Mouse (Mus musculus): ENCODE measurements at regions not wholly inside any gene's neighbourhood (a gene's known extent, or its start where the extent isn't known, plus 50 kb on each side); places are given as distances from the start of the nearest gene placed in this dataset.

DNA sequence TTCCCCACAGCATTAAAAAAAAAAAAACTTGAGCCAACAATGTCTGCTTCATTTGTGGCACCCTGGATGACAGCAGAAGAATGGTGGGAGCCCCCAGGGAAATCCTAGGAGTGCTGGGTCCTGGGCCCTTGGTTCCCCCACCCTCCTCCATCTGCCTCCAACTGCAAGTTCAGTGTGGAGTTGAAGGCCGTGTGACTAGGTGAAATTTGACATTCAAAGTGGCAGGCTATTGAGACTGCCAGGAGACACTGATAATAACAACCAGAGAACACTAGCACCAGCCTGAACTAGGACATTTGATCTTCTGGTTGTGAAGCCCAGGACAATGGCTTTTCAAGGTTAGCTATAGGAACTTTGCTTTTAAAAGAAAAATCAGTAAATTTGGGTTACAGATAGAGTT is 74.0 kb downstream of the Adamts15 start:
- DNase-seq (ENCODE audit: low read depth): no peak

GRCm38 (mm10) chr9:30845609-30846290 is 76.5 kb downstream of the Adamts15 start:
- DNase-seq (ENCODE audit: low read depth): peak; percentile 33

- peak; percentile 78 for DNase-seq (ENCODE audit: low read depth)
Observed at GRCm38 (mm10) chr9:30844079-30844563, 78.1 kb downstream of the Adamts15 start.

DNA sequence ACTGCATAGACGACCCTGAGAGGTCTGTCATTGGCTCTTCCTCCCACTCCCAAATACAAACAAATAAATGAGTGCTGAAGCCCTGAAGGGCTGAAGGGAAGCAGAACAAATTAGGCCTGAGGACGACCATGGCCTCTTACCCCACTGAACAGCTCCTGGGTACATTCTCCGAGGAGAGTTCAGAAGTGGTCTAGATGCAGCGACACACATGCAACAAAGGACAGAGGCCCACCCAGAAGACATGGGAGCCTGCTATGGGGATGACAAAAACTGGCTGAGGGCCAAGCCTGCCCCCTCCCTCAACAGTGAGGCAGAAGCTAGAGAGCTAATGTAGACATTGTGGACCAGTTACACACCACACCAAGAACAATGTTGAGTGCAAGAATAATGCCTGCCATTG is 87.3 kb downstream of the Adamts15 start:
- DNase-seq (ENCODE audit: low read depth): no peak

DNA sequence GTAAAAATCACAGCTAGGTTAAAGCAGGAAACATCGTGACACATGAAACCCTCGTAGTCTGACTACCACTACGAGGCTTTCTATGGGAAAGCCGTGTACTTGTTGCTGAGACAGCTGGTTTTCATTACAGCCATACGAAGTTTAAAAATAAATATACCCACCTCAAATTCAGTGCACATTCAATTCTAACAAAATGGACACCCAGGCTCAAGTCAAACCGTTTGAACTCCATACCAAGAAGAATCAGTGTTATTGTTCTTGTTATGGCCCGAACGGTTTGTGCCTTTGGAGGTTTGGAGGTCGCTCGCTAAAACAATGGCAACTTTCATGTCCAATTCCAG is 87.7 kb downstream of the Adamts15 start:
- no peak for DNase-seq (ENCODE audit: low read depth)

DNA sequence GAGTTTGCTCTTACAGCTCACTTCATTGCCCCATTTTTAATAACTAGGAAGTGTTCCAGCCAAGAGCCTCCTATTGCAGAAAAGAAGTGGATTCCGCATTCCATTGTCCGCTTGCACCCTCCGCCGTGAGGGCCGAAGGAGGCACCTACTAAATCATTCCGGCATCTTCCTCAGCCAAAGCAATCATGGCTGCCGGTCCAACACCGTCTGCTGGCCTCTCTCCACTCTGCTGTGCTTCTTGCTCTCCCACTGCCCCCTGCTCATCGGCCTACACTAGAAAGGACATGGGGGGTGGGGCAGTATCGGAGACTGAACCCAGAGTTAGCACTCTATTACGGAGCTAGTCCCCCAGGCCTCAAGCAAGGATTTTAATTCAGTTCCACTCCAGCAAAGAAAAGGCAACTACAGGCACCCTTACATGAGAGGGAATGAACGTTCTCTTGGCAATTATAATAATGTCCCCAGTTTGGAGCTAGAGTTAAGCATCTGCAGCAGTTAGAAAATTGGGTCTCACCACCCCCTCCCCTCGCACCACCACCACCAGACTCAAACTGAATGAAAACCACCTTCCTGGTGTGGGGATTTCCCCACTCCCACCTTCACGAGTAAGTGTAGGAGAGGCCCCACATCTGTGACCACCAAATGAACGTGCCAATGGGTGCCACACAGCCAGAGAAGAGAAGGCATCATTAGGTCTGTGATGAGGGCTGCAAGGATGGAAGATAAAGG is 88.3 kb downstream of the Adamts15 start:
- no peak for DNase-seq (ENCODE audit: low read depth)

GRCm38 (mm10) chr9:30829158-30829870 is 92.9 kb downstream of the Adamts15 start:
- DNase-seq (ENCODE audit: low read depth): peak; percentile 17

- no peak for DNase-seq (ENCODE audit: low read depth)
Observed at GRCm38 (mm10) chr9:30827780-30828179, 94.5 kb downstream of the Adamts15 start.

- DNase-seq (ENCODE audit: low read depth): no peak
Observed at GRCm38 (mm10) chr9:30824056-30824625, 98.1 kb downstream of the Adamts15 start.

GRCm38 (mm10) chr9:30820806-30821375 is 101.4 kb downstream of the Adamts15 start:
- no peak for DNase-seq (ENCODE audit: low read depth)

DNA sequence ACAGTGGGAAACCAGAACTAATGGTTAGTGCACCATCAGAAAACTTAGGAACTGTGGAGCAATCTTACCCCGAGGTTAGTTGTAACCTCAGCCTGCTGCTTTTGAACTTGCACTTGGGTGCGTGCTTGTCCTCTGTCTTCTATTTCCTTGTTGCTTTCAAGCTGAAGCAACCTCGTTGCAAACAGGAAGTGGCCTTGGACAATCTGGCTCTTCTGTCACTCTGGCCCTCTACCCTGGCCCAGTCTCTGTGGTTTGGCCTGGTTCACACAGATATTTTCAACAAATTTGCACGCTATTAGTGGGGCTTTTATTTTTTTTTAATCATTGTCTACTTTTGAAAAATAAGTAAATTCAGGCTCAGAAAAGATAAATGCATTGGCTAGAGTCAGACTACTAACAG is 109.0 kb downstream of the Adamts15 start:
- DNase-seq (ENCODE audit: low read depth): no peak

DNA sequence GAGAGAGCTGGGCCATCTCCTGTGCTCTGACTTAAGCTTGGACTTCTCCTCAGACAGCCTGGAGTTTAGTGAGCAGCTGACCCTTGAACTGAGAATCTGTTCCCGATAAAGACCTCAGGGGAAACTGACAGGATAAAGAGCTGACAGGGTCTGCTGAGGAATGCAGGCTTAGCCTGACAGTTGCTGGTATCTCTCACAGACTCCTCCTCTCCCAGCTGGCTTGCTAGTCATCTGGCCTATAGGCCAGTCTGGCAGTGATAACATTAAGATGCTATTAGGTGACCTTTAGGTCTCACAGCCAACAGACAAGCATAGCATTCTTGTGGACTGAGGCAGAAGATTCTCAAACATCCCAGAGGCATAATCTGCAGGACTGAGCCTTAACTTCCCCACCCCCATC is 111.4 kb downstream of the Adamts15 start:
- DNase-seq (ENCODE audit: low read depth): no peak

- no peak for DNase-seq (ENCODE audit: low read depth)
Observed at GRCm38 (mm10) chr9:30810290-30810689, 112.0 kb downstream of the Adamts15 start.

GRCm38 (mm10) chr9:30808863-30809491 is 113.3 kb downstream of the Adamts15 start:
- DNase-seq (ENCODE audit: low read depth): no peak

DNA sequence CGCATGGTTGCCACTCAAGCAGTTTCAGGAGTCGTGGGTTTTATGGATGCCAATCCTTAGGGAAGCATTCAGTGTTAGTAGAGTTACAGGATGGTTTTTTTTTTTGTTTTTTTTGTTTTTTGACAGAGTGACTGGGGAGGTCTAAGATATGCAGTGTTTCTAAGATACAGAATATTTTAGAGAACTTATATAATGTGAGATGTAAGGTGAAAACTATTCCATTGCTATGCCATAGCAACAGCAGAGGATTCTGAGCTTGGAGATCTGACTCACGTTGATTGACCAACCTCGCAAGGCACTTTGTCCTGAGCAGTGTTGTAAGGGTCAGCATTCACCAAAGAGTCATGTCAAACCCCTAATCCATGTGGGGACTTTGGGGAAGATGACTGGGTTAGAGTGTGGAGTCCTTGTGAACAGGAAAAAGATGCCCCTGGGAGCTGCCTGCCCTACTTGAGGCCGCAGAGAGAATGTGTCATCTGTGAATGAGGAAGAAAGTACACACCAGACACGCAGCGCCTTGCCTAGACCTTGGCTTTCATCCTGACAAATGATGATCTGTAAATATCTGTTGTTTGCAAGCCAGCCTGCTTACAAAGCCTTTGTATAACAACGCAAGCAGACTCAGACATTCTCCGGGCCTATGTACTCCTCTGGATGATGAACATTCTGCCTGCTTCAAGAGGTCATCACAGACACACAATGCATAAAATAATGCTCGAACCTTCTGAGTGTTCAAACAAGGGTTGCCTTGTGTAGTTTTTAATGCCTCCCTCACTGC is 118.3 kb downstream of the Adamts15 start:
- no peak for DNase-seq (ENCODE audit: low read depth)

GRCm38 (mm10) chr9:30802826-30803225 is 119.4 kb downstream of the Adamts15 start:
- DNase-seq (ENCODE audit: low read depth): no peak

- no peak for DNase-seq (ENCODE audit: low read depth)
Observed at GRCm38 (mm10) chr9:30794701-30795407, 127.4 kb downstream of the Adamts15 start.

DNA sequence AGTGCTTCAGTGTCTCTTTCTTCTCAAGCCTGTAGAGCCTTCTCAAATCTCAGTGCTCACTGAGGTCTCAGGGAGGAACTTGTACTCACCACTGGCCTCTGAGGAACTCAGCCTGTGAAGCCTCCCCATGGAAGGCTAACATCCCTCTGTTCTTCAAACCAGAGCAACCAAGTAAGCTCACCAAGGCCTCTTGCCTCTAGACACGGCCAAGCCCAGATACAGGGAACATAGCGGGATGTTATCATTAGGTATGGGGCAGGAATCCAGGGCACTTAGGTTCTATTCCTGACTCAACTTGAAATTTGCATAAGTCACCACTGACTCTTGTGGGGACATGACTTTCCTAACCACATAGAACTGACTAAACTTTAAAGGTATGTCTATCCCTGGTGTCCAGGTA is 141.0 kb downstream of the Adamts15 start:
- no peak for DNase-seq (ENCODE audit: low read depth)

- no peak for DNase-seq (ENCODE audit: low read depth)
Observed at GRCm38 (mm10) chr9:30777816-30778215, 144.4 kb downstream of the Adamts15 start.

- DNase-seq (ENCODE audit: low read depth): no peak
Observed at GRCm38 (mm10) chr9:30775161-30775560, 147.1 kb downstream of the Adamts15 start.
